Mouse (Mus musculus): ENCODE results near the gene Gpr50. TPM values are rescaled to one million over a fixed set of nuclear protein-coding genes. Genes with fewer than 3 reads are reported as not detected.

Gpr50 gene
- polyA plus RNA-seq (2012; rRNA removed) (3.4 and 3.8 TPM in 2 replicates), polyA plus RNA-seq (2014; fragmentation: Nextera tagmentation; extraction: Ambion mirVana) (2.0 and 3.3 TPM in 2 replicates)

- Histone ChIP-seq H3K9ac (ENCODE audit: low read depth, low read length, severe bottlenecking) (peak within 1 kb of the TSS; percentile 40), H3K9me3 (ENCODE audit: control insufficient read depth, low read length) (peaks cover 8% of the 10 kb centered on the region), H3K27ac (replicated peaks; ENCODE audit: low read depth, low read length) (no peak within 1 kb of the TSS), H3K4me1 (ENCODE audit: control insufficient read depth, insufficient read depth, low read length) (no peaks in the 10 kb centered on the region), H3K4me3 (replicated peaks; ENCODE audit: low read length) (peak within 1 kb of the TSS; percentile 40), H3K4me2 (replicated peaks; ENCODE audit: low read depth, low read length, severe bottlenecking) (peak within 1 kb of the TSS; percentile 58), H3K36me3 (ENCODE audit: control insufficient read depth, insufficient read depth, low read length) (no peaks in the 10 kb centered on the region), H3K27me3 (ENCODE audit: control insufficient read depth, insufficient read depth, low read length) (peaks cover 47% of the 10 kb centered on the region)
- DNase-seq (ENCODE audit: low spot score) (no peak), ATAC-seq (ENCODE audit: low FRiP score, low read depth) (no peak)
- WGBS: 18% methylated on average over 9 of the region's 9 CpGs
- TF ChIP-seq POLR2A (IDR thresholded peaks at IDR 0.05; ENCODE audit: borderline replicate concordance, extremely low read depth, insufficient read depth, insufficient read length): no peak
These were observed at the start of gene Gpr50 for GRCm38 (mm10) chrX:71663374-71663773. Gene Gpr50 (plus strand): TSS chrX:71663667.

DNA sequence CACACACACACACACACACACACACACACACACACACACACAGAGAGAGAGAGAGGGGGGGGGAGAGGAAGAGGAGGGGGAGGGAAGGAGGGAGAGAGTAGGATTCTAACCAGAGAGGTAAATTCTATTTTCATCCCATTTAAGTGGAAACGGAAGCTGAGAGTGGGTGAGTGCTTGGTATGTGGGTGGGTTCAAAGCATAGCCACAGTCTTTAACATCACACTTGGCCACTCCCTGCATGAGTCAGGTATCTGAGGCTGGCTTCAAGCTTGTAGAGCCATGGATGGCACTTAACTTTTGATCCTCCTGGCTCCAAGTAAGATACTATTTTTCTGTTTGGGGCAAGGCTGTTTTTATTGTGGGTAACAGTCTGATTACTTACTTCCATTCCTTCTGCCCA is 41.2 kb upstream of the Gpr50 start:
- Histone ChIP-seq H3K27ac (replicated peaks; ENCODE audit: low read depth, low read length) (no peak overlapping the region), H3K4me2 (replicated peaks; ENCODE audit: low read depth, low read length, severe bottlenecking) (no peak overlapping the region), H3K27me3 (ENCODE audit: control insufficient read depth, insufficient read depth, low read length) (no peaks in the 10 kb centered on the region), H3K4me1 (ENCODE audit: control insufficient read depth, insufficient read depth, low read length) (no peaks in the 10 kb centered on the region), H3K36me3 (ENCODE audit: control insufficient read depth, insufficient read depth, low read length) (no peaks in the 10 kb centered on the region), H3K9me3 (ENCODE audit: control insufficient read depth, low read length) (no peaks in the 10 kb centered on the region), H3K9ac (ENCODE audit: low read depth, low read length, severe bottlenecking) (no peak overlapping the region), H3K4me3 (replicated peaks; ENCODE audit: low read length) (no peak overlapping the region)
- TF ChIP-seq POLR2A (IDR thresholded peaks at IDR 0.05; ENCODE audit: borderline replicate concordance, extremely low read depth, insufficient read depth, insufficient read length): no peak
- ATAC-seq (ENCODE audit: low FRiP score, low read depth): no peak
- DNase-seq (ENCODE audit: low spot score): no peak
- WGBS: 83% methylated on average over 1 of the region's 1 CpGs

DNA sequence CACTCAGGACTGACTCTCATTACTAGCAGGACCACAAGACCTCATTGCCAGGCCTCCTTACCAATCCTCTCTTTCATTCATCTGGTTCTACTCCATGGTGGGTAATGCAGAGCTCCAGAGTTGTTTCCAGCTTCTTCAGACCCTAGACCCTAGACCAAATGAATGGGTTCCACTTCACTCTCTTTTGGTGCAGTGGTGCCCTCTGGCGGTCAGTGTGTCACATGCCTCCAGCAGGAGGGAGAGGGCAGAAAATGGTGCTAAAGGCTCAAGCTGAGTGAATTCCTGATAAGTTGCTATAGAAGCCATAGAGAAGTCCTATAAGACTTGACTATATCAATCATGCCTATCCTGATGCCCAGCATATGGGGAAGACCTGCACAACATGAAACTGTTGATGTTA is 39.6 kb upstream of the Gpr50 start:
- no peak for TF ChIP-seq POLR2A (IDR thresholded peaks at IDR 0.05; ENCODE audit: borderline replicate concordance, extremely low read depth, insufficient read depth, insufficient read length)
- Histone ChIP-seq H3K9ac (ENCODE audit: low read depth, low read length, severe bottlenecking) (no peak overlapping the region), H3K4me3 (replicated peaks; ENCODE audit: low read length) (no peak overlapping the region), H3K36me3 (ENCODE audit: control insufficient read depth, insufficient read depth, low read length) (no peaks in the 10 kb centered on the region), H3K4me1 (ENCODE audit: control insufficient read depth, insufficient read depth, low read length) (no peaks in the 10 kb centered on the region), H3K4me2 (replicated peaks; ENCODE audit: low read depth, low read length, severe bottlenecking) (no peak overlapping the region), H3K27ac (replicated peaks; ENCODE audit: low read depth, low read length) (no peak overlapping the region), H3K9me3 (ENCODE audit: control insufficient read depth, low read length) (no peaks in the 10 kb centered on the region), H3K27me3 (ENCODE audit: control insufficient read depth, insufficient read depth, low read length) (no peaks in the 10 kb centered on the region)
- WGBS: 20% methylated on average over 1 of the region's 1 CpGs
- ATAC-seq (ENCODE audit: low FRiP score, low read depth) (no peak), DNase-seq (ENCODE audit: low spot score) (no peak)

DNA sequence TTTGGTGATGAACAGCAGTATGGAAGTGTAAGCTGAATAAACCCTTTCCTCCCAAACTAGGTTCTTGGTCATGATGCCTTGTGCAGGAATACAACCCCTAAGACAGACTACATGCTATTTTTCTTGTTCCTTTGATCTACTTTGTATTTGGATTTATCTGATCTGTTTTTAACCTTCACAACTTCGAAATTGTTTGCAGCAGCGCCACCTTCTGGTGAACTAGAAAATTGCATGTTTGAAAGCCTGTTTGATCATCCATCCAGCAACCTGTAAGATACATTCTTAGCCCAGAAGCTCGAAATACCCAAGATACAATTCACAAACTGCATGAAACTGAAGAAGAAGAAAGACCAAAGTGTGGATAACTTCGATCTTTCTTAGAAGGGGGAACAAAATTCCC is 35.2 kb upstream of the Gpr50 start:
- Histone ChIP-seq H3K4me3 (replicated peaks; ENCODE audit: low read length) (no peak overlapping the region), H3K9me3 (ENCODE audit: control insufficient read depth, low read length) (no peaks in the 10 kb centered on the region), H3K4me2 (replicated peaks; ENCODE audit: low read depth, low read length, severe bottlenecking) (no peak overlapping the region), H3K36me3 (ENCODE audit: control insufficient read depth, insufficient read depth, low read length) (no peaks in the 10 kb centered on the region), H3K4me1 (ENCODE audit: control insufficient read depth, insufficient read depth, low read length) (no peaks in the 10 kb centered on the region), H3K9ac (ENCODE audit: low read depth, low read length, severe bottlenecking) (no peak overlapping the region), H3K27me3 (ENCODE audit: control insufficient read depth, insufficient read depth, low read length) (no peaks in the 10 kb centered on the region), H3K27ac (replicated peaks; ENCODE audit: low read depth, low read length) (no peak overlapping the region)
- DNase-seq (ENCODE audit: low spot score): peak; percentile 17
- no peak for TF ChIP-seq POLR2A (IDR thresholded peaks at IDR 0.05; ENCODE audit: borderline replicate concordance, extremely low read depth, insufficient read depth, insufficient read length)
- 13% methylated on average over 4 of the region's 4 CpGs for WGBS
- no peak for ATAC-seq (ENCODE audit: low FRiP score, low read depth)

GRCm38 (mm10) chrX:71630709-71631108 is 32.8 kb upstream of the Gpr50 start:
- WGBS: 81% methylated on average over 4 of the region's 4 CpGs
- H3K27ac ChIP-seq (replicated peaks; ENCODE audit: low read depth, low read length): no peak overlapping the region
- no peak for DNase-seq (ENCODE audit: low spot score)
- H3K4me2 ChIP-seq (replicated peaks; ENCODE audit: low read depth, low read length, severe bottlenecking): no peak overlapping the region
- H3K9me3 ChIP-seq (ENCODE audit: control insufficient read depth, low read length): no peaks in the 10 kb centered on the region
- H3K9ac ChIP-seq (ENCODE audit: low read depth, low read length, severe bottlenecking): no peak overlapping the region
- TF ChIP-seq POLR2A (IDR thresholded peaks at IDR 0.05; ENCODE audit: borderline replicate concordance, extremely low read depth, insufficient read depth, insufficient read length): no peak
- H3K27me3 ChIP-seq (ENCODE audit: control insufficient read depth, insufficient read depth, low read length): no peaks in the 10 kb centered on the region
- ATAC-seq (ENCODE audit: low FRiP score, low read depth): no peak
- no peaks in the 10 kb centered on the region for H3K4me1 ChIP-seq (ENCODE audit: control insufficient read depth, insufficient read depth, low read length)
- H3K36me3 ChIP-seq (ENCODE audit: control insufficient read depth, insufficient read depth, low read length): no peaks in the 10 kb centered on the region
- no peak overlapping the region for H3K4me3 ChIP-seq (replicated peaks; ENCODE audit: low read length)

DNA sequence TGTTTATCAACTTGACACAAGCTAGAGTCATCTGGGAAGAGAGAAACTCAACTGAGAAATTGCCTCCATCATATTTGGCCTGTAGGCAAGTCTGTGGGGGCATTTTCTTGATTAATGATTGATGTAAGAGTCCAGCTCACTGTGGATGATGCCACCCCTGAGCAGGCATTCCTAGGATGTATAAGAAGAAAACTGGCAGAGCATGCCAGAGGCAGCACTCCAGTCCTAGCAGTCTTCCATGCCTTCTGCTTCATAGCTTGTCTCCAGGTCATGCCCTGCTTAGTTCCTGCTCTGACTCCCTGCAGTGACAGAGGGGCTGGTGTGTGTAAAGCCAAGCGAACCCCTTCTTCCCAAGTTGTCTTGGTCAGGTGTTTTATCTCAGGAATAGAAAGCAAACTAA is 32.3 kb upstream of the Gpr50 start:
- no peak for ATAC-seq (ENCODE audit: low FRiP score, low read depth)
- H3K4me1 ChIP-seq (ENCODE audit: control insufficient read depth, insufficient read depth, low read length): no peaks in the 10 kb centered on the region

More for the DNA sequence above, 32.3 kb upstream of the Gpr50 start:
- Histone ChIP-seq H3K27me3 (ENCODE audit: control insufficient read depth, insufficient read depth, low read length) (no peaks in the 10 kb centered on the region), H3K9ac (ENCODE audit: low read depth, low read length, severe bottlenecking) (no peak overlapping the region), H3K9me3 (ENCODE audit: control insufficient read depth, low read length) (no peaks in the 10 kb centered on the region), H3K4me2 (replicated peaks; ENCODE audit: low read depth, low read length, severe bottlenecking) (no peak overlapping the region), H3K4me3 (replicated peaks; ENCODE audit: low read length) (no peak overlapping the region), H3K27ac (replicated peaks; ENCODE audit: low read depth, low read length) (no peak overlapping the region), H3K36me3 (ENCODE audit: control insufficient read depth, insufficient read depth, low read length) (no peaks in the 10 kb centered on the region)
- no peak for TF ChIP-seq POLR2A (IDR thresholded peaks at IDR 0.05; ENCODE audit: borderline replicate concordance, extremely low read depth, insufficient read depth, insufficient read length)
- DNase-seq (ENCODE audit: low spot score): no peak
- 59% methylated on average over 1 of the region's 1 CpGs for WGBS
